Mouse (Mus musculus) midbrain, embryonic 14.5 days (tissue): Measurements from ENCODE around the gene Tbc1d17. TPM values are rescaled to one million over a fixed set of nuclear protein-coding genes. Genes with fewer than 3 reads are reported as not detected.

ENCODE experiments used
- ATAC-seq: fragments of 200-750 bp; cut with Nextera tagmentation; 2 replicates; pipeline ENCODE4 v1.8.0; 2017; ENCODE audit warnings: moderate number of reproducible peaks, moderate library complexity; ENCODE audit not compliant: low FRiP score, low TSS enrichment
- DNase-seq: peaks from one replicate; pipeline ENCODE4 v3.0.0-alpha.2; 2015
- H3K27ac ChIP-seq: fragments of 300-500 bp; sonication (generic); replicated peaks from 2 replicates; pipeline ENCODE4 v1.5.1; 2014; ENCODE audit warnings: mild to moderate bottlenecking, low read depth, low read length, moderate library complexity
- H3K27me3 ChIP-seq: fragments of 300-500 bp; sonication (generic); 2 replicates; pipeline ENCODE4 v1.6.1; 2014; ENCODE audit warnings: low read length, control low read depth, mixed read lengths; ENCODE audit not compliant: control insufficient read depth, insufficient read depth
- H3K36me3 ChIP-seq: fragments of 300-500 bp; sonication (generic); 2 replicates; pipeline ENCODE4 v1.6.1; 2014; ENCODE audit warnings: low read length, control low read depth; ENCODE audit not compliant: control insufficient read depth, insufficient read depth
- H3K4me1 ChIP-seq: fragments of 300-500 bp; sonication (generic); 2 replicates; pipeline ENCODE4 v1.6.1; 2014; ENCODE audit warnings: mild to moderate bottlenecking, antibody characterized with exemption, low read length, control low read depth; ENCODE audit not compliant: control insufficient read depth, insufficient read depth
- H3K4me2 ChIP-seq: fragments of 300-500 bp; sonication (generic); 2 replicates; pipeline ENCODE4 v1.6.1; 2014; ENCODE audit warnings: mild to moderate bottlenecking, low read length, moderate library complexity
- H3K4me3 ChIP-seq: fragments of 300-500 bp; sonication (generic); replicated peaks from 2 replicates; pipeline ENCODE4 v1.5.1; 2014; ENCODE audit warnings: low read depth, low read length
- H3K9ac ChIP-seq: fragments of 300-500 bp; sonication (generic); replicated peaks from 2 replicates; pipeline ENCODE4 v1.6.1; 2014; ENCODE audit warnings: mild to moderate bottlenecking, low read length, moderate library complexity
- H3K9me3 ChIP-seq: fragments of 300-500 bp; sonication (generic); 2 replicates; pipeline ENCODE4 v1.6.1; 2016; ENCODE audit warnings: low read length, control low read depth, mixed read lengths; ENCODE audit not compliant: control insufficient read depth
- WGBS: fragments of 180-500 bp; shearing (Covaris S2); extraction: QIAGEN DNeasy Blood & Tissue Kit; methylation state at CpG from one replicate; pipeline ENCODE4 v1.1.7; 2014; 5-methylcytosine and 5-hydroxymethylcytosine counted together
- polyA plus RNA-seq: library from polyadenylated mRNA; unstranded; fragments of >200 nt; fragmentation: Nextera tagmentation; extraction: Ambion mirVana; gene quantifications from 2 replicates; pipeline ENCODE4 v1.2.1, GENCODE M21; 2014

Tbc1d17 gene
- polyA plus RNA-seq, 1 experiment from 2014 or later = 107 TPM

DNA sequence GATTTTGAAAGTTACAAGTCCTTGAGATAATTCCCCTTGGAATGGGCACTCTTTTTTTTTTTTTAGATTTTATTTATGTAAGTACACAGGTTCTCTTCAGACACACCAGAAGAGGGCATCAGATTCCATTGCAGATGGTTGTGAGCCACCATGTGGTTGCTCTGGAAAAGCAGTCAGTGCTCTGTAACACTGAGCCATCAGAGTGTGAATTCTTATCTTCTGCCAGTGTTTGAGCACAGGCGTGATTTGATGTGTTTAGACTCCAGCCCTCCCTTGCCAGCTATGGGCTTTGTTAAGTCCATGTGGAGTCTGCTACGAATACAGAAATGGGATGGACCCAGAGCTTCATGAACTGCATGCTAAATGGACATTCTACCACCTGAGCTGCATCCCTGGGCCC is 30.7 kb downstream of the Tbc1d17 start:
- DNase-seq = no peak
- Histone ChIP-seq H3K27me3 (no peaks in the 10 kb centered on the region), H3K36me3 (no peaks in the 10 kb centered on the region), H3K4me1 (peaks cover 40% of the 10 kb centered on the region), H3K27ac (no peak overlapping the region), H3K4me3 (peak overlapping the region; percentile 86; the same call in 1 of the 2 replicates), H3K4me2 (peak overlapping the region; percentile 77), H3K9me3 (no peaks in the 10 kb centered on the region), H3K9ac (peak overlapping the region; percentile 46; the same call in 1 of the 2 replicates)
- no peak for ATAC-seq
- WGBS = 27% methylated on average over 2 of the region's 2 CpGs

DNA sequence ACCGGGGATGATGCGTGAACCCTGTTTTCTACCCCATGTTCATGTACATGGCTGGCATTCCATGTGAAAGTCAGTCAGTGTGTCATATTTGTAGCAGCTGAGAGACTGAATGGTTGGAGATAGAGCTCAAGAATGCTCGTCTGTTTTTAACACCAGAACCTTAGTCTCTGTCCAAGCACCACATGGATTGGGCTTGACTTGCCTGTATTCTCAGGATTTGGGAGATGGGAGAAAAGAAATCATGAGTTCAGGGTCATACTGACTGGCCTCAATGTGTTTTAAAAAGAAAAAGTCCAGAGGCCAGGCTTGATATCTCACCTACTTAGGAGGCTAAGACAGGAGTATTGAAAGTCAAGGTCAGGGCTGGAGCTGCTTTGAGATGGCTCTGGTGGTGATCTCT is 31.4 kb downstream of the Tbc1d17 start:
- Histone ChIP-seq H3K27me3 (no peaks in the 10 kb centered on the region), H3K9ac (peak overlapping the region; percentile 88), H3K9me3 (no peaks in the 10 kb centered on the region), H3K36me3 (no peaks in the 10 kb centered on the region), H3K4me1 (peaks cover 40% of the 10 kb centered on the region), H3K4me2 (peak overlapping the region; percentile 77), H3K27ac (no peak overlapping the region), H3K4me3 (peak overlapping the region; percentile 86)
- 28% methylated on average over 3 of the region's 3 CpGs for WGBS
- ATAC-seq (no peak), DNase-seq (no peak)

DNA sequence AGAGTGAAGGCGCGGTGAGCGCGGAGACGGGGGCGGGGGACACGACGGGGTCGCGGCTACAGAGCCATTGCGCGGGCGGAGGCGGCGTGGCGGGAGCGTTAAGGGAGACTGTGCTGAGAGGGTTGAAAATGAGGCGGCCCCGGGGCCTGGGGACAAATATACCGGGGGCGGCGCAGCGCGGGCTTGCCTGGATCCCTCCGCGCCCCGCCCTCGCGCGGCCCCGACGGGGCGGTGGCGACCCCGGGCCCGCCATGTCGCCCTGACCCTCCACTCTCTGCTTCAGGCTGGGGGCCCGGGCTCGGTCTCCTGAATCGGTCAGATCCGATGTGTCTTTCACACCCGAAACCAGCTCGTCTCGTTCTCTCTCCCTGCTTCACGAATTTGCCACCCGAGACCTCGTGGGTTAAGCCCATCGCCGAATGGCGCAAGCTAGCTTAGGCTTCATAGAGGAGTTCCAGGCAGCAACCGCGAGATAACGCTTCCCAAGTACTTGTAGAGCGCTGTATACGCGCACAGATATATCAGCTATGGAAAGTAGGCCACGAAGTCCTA is 32.3 kb downstream of the Tbc1d17 start, which contains the start of gene Atf5:
Atf5 (minus strand) TSS at position 189 of the 552 bp plus-strand sequence.
- Histone ChIP-seq H3K4me2 (peak within 1 kb of the TSS; percentile 77), H3K9ac (peak within 1 kb of the TSS; percentile 88), H3K27me3 (no peaks in the 10 kb centered on the region), H3K9me3 (no peaks in the 10 kb centered on the region), H3K4me3 (peak within 1 kb of the TSS; percentile 86), H3K4me1 (peaks cover 40% of the 10 kb centered on the region), H3K36me3 (no peaks in the 10 kb centered on the region), H3K27ac (peak within 1 kb of the TSS; percentile 89)
- DNase-seq (peak; percentile 67), ATAC-seq (peak; percentile 47; the same call in 1 of the 2 replicates)
- WGBS = under 1% methylated on average over 41 of the region's 57 CpGs

DNA sequence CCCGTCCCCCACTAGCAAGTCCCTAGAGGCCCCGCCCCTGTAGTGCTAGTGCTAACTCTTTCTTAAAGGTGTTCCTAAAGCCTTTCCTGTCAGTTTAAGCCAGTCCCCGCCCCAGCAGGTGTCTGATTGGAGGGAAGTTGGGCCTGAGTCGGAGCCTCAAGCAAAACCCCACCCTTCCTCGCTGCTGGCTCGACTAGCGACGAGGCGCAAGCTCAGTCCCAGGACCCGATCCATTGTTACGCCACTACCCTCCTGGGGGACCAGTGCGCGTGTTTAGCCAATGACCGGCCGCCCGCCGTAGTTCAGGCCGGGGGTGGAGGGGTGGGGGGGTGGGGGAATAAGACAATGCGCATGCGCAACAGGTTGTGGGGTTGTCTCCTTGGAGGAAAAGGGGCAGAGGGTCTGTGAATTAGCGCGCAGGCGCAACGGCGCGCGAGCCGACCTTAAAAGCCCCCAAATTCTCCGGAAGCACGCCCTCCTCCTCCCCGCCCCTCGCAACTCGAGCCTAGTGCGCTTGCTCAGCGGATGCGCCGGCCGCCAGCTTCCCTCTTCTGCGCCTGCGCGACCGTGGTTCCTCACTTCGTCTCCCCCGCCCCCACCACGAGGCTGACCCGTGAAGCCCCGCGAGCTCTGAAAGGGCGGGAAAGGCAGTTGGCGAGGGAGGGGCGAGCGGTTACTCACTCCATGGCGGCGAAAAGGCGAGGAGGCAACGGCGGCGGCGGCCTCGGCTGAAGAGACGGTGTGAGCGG is 33.0 kb downstream of the Tbc1d17 start, which contains the start of the genes Nup62 and Il4i1:
Nup62 (plus strand) TSS at position 368 of the 749 bp plus-strand sequence.
Il4i1 (plus strand) TSS at position 667 of the 749 bp plus-strand sequence.
- ATAC-seq (peak; percentile 92), DNase-seq (peak; percentile 100)
- Histone ChIP-seq H3K9ac (peak within 1 kb of the TSS; percentile 88), H3K4me2 (peak within 1 kb of the TSS; percentile 77), H3K4me1 (peaks cover 40% of the 10 kb centered on the region), H3K27me3 (no peaks in the 10 kb centered on the region), H3K9me3 (no peaks in the 10 kb centered on the region), H3K27ac (peak within 1 kb of the TSS; percentile 89), H3K4me3 (peak within 1 kb of the TSS; percentile 86), H3K36me3 (no peaks in the 10 kb centered on the region)
- under 1% methylated on average over 57 of the region's 62 CpGs for WGBS

DNA sequence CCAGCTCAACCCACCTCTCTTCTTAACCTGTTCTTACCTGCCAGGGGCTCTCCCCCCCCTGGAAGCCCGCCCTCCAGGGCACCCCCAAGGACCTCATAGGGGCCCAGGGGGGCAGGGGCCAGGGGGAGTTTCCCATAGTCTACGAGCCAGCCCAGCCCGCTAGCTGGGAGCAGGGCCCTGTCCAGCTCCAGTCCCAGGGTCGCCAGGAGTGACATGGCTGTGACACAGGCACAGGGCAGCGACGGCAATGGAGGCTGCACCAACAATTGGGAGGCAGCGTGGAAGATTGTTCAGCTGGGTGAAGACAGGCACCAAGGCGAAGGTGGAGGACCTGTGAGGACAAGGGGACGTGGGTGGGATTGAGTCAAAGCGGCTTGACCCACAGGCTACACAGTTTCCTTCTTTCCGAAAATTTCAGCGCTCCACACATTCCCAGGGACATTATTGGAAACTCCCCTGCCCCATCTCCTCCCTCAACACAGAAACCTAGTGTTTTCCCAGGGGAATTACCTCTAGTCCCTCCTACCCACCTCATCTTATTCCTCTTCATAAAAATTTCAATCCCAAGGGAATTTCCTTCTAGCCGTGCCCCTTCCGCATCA is 33.8 kb downstream of the Tbc1d17 start:
- WGBS = 23% methylated on average over 14 of the region's 14 CpGs
- ATAC-seq = no peak

DNA sequence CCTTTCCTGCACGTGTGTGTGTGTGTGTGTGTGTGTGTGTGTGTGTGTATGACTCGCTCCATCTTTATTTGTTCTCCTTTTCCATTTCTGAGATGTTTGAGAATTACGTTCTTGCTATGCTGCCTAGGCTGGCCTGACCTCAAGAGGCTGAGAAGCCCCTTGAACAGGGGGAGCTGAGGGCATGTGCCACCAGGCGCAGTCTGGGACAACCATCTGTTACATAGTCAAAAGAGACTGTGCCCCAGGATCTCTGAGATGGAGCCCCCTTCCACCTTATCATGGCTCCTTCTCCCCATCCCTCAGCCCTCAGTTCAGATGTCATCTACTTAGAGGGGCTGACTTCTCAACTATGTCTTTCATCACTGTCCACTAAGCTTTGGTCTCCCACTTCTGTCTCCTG is 34.5 kb downstream of the Tbc1d17 start:
- Histone ChIP-seq H3K4me2 (no peak overlapping the region), H3K9me3 (no peaks in the 10 kb centered on the region), H3K4me1 (peaks cover 34% of the 10 kb centered on the region), H3K27me3 (no peaks in the 10 kb centered on the region), H3K4me3 (no peak overlapping the region), H3K9ac (no peak overlapping the region), H3K36me3 (no peaks in the 10 kb centered on the region), H3K27ac (no peak overlapping the region)
- 91% methylated on average over 4 of the region's 4 CpGs for WGBS
- DNase-seq (no peak), ATAC-seq (no peak)

More for the DNA sequence above, 33.8 kb downstream of the Tbc1d17 start:
- no peak for DNase-seq
- Histone ChIP-seq H3K9ac (peak overlapping the region; percentile 12; the same call in 1 of the 2 replicates), H3K36me3 (no peaks in the 10 kb centered on the region), H3K9me3 (no peaks in the 10 kb centered on the region), H3K27ac (no peak overlapping the region), H3K27me3 (no peaks in the 10 kb centered on the region), H3K4me3 (peak overlapping the region; percentile 86), H3K4me2 (peak overlapping the region; percentile 77), H3K4me1 (peaks cover 37% of the 10 kb centered on the region)

DNA sequence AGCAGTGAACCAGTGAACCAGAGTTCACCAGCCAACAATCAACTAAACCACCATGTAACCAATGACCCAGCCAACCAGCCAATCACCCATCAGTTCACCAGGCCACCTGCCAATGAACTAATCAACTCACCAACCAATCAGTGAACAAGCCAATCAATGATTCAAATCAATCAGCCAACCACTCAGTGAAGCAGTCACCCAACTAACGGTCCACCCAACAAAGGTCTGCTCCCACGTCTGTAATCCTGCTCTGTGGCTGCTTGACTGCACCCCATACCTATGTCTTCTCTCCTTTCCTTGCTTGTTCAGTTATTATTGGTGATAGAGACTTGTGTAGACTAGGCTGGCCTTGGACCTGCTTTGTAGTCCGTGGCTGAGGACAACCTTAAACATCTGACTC is 34.9 kb downstream of the Tbc1d17 start:
- Histone ChIP-seq H3K4me2 (no peak overlapping the region), H3K36me3 (no peaks in the 10 kb centered on the region), H3K4me3 (no peak overlapping the region), H3K9ac (no peak overlapping the region), H3K9me3 (no peaks in the 10 kb centered on the region), H3K27me3 (no peaks in the 10 kb centered on the region), H3K27ac (no peak overlapping the region), H3K4me1 (peaks cover 30% of the 10 kb centered on the region)
- no peak for ATAC-seq
- DNase-seq = no peak
- WGBS = 92% methylated on average over 3 of the region's 3 CpGs

DNA sequence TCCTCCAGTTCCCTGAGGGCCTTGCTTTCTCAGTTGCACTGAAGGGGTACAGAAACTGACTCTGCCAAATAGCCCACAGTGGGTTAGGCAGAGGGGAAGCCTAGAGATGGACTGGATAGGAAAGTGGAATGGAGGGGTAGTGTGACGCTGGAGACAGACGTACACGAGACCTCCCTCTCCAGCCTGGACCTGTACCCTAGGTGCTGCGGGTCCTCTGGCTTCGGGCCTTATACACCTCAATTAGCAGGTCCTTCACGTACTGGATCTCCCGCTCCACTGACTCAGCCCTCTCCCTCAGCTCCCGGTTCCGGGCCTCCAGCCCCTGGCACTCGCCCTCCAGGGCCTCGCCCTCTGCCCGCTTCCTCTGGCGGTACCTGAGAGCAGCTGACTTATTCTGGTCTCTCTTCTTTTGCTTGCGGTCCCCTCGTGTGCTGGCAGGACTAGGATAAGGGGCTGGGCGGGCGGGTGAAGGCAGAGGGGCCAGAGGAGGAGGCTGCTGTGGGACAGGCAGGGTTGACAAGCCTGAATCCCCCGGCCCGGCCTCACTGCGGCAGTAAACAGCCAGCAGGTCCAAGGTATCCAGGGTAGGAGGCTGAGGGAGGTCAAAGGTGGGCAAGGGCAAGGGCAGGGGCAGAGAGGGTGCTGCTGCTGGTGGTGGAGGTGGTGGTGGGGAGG is 36.1 kb downstream of the Tbc1d17 start:
- no peak for ATAC-seq
- Histone ChIP-seq H3K4me2 (no peak overlapping the region), H3K27me3 (no peaks in the 10 kb centered on the region), H3K9me3 (no peaks in the 10 kb centered on the region), H3K27ac (no peak overlapping the region), H3K4me3 (no peak overlapping the region), H3K36me3 (no peaks in the 10 kb centered on the region), H3K9ac (no peak overlapping the region), H3K4me1 (peaks cover 18% of the 10 kb centered on the region)
- WGBS = 94% methylated on average over 20 of the region's 20 CpGs
- DNase-seq = no peak
